Mouse (Mus musculus): ENCODE measurements around the gene Aoc1.

- no peak for TF ChIP-seq GATA1 (IDR thresholded peaks at IDR 0.05; ENCODE audit: borderline replicate concordance, low read length)
- no peak for TF ChIP-seq FLI1 (IDR thresholded peaks at IDR 0.05; ENCODE audit: low read length)
Measured at GRCm38 (mm10) chr6:48840973-48841625, 31.6 kb upstream of the Aoc1 start, which contains the start of gene Tmem176b.

All from megakaryocyte, embryonic 14.5 days (primary cell).